Mouse (Mus musculus) splenic B cell, adult 2 months (primary cell): ENCODE measurements around the gene Trit1.
A peak's percentile ranks its signal among the peaks of the same experiment; 100 is the strongest.

Experiments used
- DNase-seq: peaks from one replicate; pipeline ENCODE4 v3.0.0-alpha.2; 2011; ENCODE audit warnings: low read depth, low spot score
- H3K27me3 ChIP-seq: 2 replicates; pipeline ENCODE4 v1.6.1; 2012; ENCODE audit warnings: mild to moderate bottlenecking, low read length, moderate library complexity, mixed read lengths; ENCODE audit not compliant: control insufficient read depth, poor library complexity, insufficient read depth, severe bottlenecking
- H3K36me3 ChIP-seq: 2 replicates; pipeline ENCODE4 v1.6.1; 2012; ENCODE audit warnings: mild to moderate bottlenecking, low read length, moderate library complexity, mixed read lengths; ENCODE audit not compliant: control insufficient read depth, poor library complexity, insufficient read depth, severe bottlenecking

Trit1 gene

GRCm38 (mm10) chr4:123016451-123016957 lies at the start of gene Trit1:
Gene Trit1 (plus strand): TSS chr4:123016597.
- Histone ChIP-seq H3K27me3 (no peaks in the 10 kb centered on the region), H3K36me3 (no peaks in the 10 kb centered on the region; the same call in 1 of the 2 replicates)
- DNase-seq, result peak; percentile 98

- H3K27me3 ChIP-seq, result no peaks in the 10 kb centered on the region
- H3K36me3 ChIP-seq, result no peaks in the 10 kb centered on the region
- no peak for DNase-seq
Observed at GRCm38 (mm10) chr4:122968106-122968505, 48.3 kb upstream of the Trit1 start.

DNA sequence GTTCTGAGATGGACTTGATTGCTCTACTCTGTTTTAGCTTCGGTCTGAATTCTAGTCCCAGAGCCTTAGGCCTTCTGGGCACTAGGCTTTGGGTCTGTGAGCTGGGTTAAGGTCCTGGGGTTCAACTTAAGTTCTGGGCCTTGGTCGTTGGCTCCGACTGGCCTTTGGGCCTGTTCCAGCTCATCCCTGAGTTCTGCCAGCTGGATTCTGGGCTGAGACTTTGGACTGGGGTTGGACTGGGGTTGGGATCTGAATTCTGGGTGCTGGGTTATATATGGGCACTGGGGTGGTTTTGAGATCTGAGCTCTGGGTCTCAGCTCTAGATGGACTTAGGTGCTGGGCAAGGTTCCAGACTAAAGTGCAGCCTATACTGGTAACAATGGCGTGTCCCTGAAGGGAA lies 45.2 kb upstream of the Trit1 start:
- no peak for DNase-seq
- no peaks in the 10 kb centered on the region for H3K36me3 ChIP-seq
- H3K27me3 ChIP-seq, result no peaks in the 10 kb centered on the region

GRCm38 (mm10) chr4:122971646-122972045 lies 44.8 kb upstream of the Trit1 start:
- Histone ChIP-seq H3K36me3 (no peaks in the 10 kb centered on the region), H3K27me3 (no peaks in the 10 kb centered on the region)
- no peak for DNase-seq

GRCm38 (mm10) chr4:122972056-122972455 lies 44.3 kb upstream of the Trit1 start:
- DNase-seq, result no peak
- no peaks in the 10 kb centered on the region for H3K27me3 ChIP-seq
- no peaks in the 10 kb centered on the region for H3K36me3 ChIP-seq

GRCm38 (mm10) chr4:122974976-122975520 lies 41.3 kb upstream of the Trit1 start:
- Histone ChIP-seq H3K36me3 (no peaks in the 10 kb centered on the region), H3K27me3 (no peaks in the 10 kb centered on the region)
- DNase-seq, result no peak

DNA sequence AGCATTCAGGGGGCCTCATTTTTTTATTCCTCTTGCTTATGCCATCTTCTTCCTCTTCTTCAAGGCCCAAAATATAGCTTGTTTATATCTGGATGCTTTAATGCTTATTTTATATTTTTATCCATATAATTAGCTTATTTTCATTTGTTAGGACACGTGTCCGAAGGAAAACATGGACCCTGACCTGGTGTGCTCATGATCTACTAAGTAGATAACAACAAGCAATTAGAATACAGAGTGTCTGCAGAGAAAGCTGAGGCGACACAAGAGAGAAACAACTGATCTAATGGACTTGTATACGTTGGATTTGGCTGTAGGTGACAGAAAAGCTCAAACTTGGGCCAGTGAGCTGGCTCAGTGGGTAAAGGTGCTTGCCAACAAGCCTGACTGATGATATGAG lies 39.5 kb upstream of the Trit1 start:
- Histone ChIP-seq H3K27me3 (no peaks in the 10 kb centered on the region), H3K36me3 (no peaks in the 10 kb centered on the region)
- DNase-seq, result no peak

- DNase-seq, result no peak
- Histone ChIP-seq H3K27me3 (no peaks in the 10 kb centered on the region), H3K36me3 (no peaks in the 10 kb centered on the region)
Observed at GRCm38 (mm10) chr4:122978850-122979249, 37.5 kb upstream of the Trit1 start.

DNA sequence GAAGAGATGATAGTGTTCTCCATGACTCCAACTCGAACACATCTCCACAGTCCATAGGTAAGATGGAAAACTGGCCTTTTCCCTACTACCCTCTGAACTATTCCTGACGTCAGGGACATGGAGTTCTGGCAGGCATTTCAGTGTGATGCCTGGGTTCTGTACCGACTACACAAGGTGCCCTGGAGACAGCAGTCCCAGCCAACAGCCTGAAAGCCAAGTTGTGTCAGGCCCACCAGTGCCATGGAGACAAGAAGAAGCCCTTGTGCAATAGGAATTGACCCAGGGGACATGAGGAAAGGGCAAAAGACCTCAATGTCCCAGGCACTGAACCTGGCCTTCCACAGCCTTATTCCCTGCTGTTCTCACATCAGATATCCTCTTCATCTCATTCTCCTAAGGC lies 36.6 kb upstream of the Trit1 start:
- DNase-seq, result no peak
- Histone ChIP-seq H3K27me3 (no peaks in the 10 kb centered on the region), H3K36me3 (no peaks in the 10 kb centered on the region)

- H3K36me3 ChIP-seq, result no peaks in the 10 kb centered on the region
- H3K27me3 ChIP-seq, result no peaks in the 10 kb centered on the region
- no peak for DNase-seq
Observed at GRCm38 (mm10) chr4:122980684-122981083, 35.7 kb upstream of the Trit1 start.

- DNase-seq, result no peak
- H3K36me3 ChIP-seq, result no peaks in the 10 kb centered on the region
Observed at GRCm38 (mm10) chr4:122981238-122981637, 35.2 kb upstream of the Trit1 start.

DNA sequence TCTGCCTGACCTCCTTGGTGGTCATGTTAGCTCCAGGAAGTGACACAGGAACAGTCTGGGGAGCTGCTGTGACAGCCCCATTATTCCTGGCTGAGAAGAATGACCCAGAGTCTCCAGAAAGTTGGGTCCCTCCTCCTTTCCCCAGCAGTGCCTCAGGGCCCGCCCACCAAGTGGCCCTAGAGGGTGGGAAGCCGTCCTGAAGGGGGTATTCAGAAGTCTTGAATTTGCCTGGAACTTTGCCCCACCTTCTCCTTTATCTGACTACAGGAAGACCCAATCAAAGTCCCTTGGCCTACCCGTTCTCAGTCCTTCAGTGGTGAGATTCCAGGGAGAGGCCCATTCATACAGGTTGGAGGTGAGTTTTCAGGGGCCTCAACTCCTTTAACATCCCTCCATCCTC lies 34.5 kb upstream of the Trit1 start:
- Histone ChIP-seq H3K36me3 (no peaks in the 10 kb centered on the region), H3K27me3 (no peaks in the 10 kb centered on the region)
- no peak for DNase-seq

More at GRCm38 (mm10) chr4:122981238-122981637, 35.2 kb upstream of the Trit1 start:
- no peaks in the 10 kb centered on the region for H3K27me3 ChIP-seq

DNA sequence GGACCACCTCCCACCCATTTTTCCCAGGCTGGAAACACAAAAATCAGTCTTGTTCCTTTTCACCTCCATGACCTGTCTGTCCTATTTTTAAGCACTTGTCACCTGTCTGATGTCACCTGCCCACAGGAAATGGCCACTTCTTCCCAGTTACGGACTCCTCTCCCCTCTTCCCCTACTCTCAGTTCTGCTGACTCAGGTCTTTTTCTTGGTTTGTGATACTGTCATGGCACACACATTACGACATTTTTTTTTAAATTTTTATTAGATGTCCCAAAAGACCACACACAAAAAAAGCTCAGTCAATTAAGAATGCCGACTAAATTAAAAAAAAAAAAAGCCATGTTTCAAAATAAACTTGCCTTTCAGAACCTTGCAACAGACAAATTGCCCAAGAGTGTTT lies 33.9 kb upstream of the Trit1 start:
- Histone ChIP-seq H3K36me3 (no peaks in the 10 kb centered on the region), H3K27me3 (no peaks in the 10 kb centered on the region)
- no peak for DNase-seq

GRCm38 (mm10) chr4:122983486-122984261 lies 32.7 kb upstream of the Trit1 start:
- DNase-seq, result peak; percentile 46
- no peaks in the 10 kb centered on the region for H3K36me3 ChIP-seq

GRCm38 (mm10) chr4:122985110-122985509 lies 31.3 kb upstream of the Trit1 start:
- peak; percentile 90 for DNase-seq
- Histone ChIP-seq H3K27me3 (no peaks in the 10 kb centered on the region), H3K36me3 (no peaks in the 10 kb centered on the region)

More at GRCm38 (mm10) chr4:122983486-122984261, 32.7 kb upstream of the Trit1 start:
- H3K27me3 ChIP-seq, result no peaks in the 10 kb centered on the region
